ENCODE assay signal across 9 mouse cellular contexts in genomic region chr8:47431263-47431662, GRCm38 (mm10). TPM values are rescaled to one million over a fixed set of nuclear protein-coding genes. Genes with fewer than 3 reads are reported as not detected.
A peak's percentile ranks its signal among the peaks of the same experiment; 100 is the strongest.
DNase-seq lines count a peak whose midpoint lies in the region; ATAC-seq and TF ChIP-seq lines count a peak whose summit lies in the region.
"Had no signal": no experiment of that assay in that cellular context is flagged by ENCODE, and none has a peak within 500 bp of the region (broad histone marks: within the 10 kb centered on the region; RNA-seq: fewer than 3 reads in every experiment).

No protein-coding gene starts in this region.

- no peaks in the 10 kb centered on the region for H3K27me3 ChIP-seq in lung, embryonic 15.5 days
- H3K27me3 ChIP-seq in neural tube, embryonic 15.5 days (replicated peaks), result no peaks in the 10 kb centered on the region

- no peak overlapping the region for H3K27ac ChIP-seq in lung, embryonic 15.5 days
- H3K27ac ChIP-seq in neural tube, embryonic 15.5 days (replicated peaks), result no peak overlapping the region

- no peak for TF ChIP-seq POLR2A in lung, adult 2 months (IDR thresholded peaks at IDR 0.05; ENCODE audit: borderline replicate concordance, extremely low read depth, low read depth, low read length)

- intact Hi-C loops in gastrocnemius, postnatal 14 days (cut with DNase I; ENCODE audit: low total_unique reads), result no loop called here

- peaks cover 8% of the 10 kb centered on the region for H3K4me1 ChIP-seq in lung, embryonic 15.5 days
- H3K4me1 ChIP-seq in lung, adult 2 months (ENCODE audit: control insufficient read depth, insufficient read depth, low read length), result no peaks in the 10 kb centered on the region; the same call in 1 of the 2 replicates
- H3K4me1 ChIP-seq in neural tube, embryonic 15.5 days, result peaks cover 7% of the 10 kb centered on the region; the same call in 1 of the 2 replicates

- WGBS in lung, embryonic 15.5 days, result 39% methylated on average over 4 of the region's 4 CpGs
- WGBS in lung, adult 2 months, result 18% methylated on average over 4 of the region's 4 CpGs
- WGBS in neural tube, embryonic 15.5 days, result 54% methylated on average over 4 of the region's 4 CpGs

- no peaks in the 10 kb centered on the region for H3K36me3 ChIP-seq in lung, embryonic 15.5 days
- H3K36me3 ChIP-seq in neural tube, embryonic 15.5 days, result no peaks in the 10 kb centered on the region
- H3K36me3 ChIP-seq: G1E had no signal

- H3K9me3 ChIP-seq in lung, embryonic 15.5 days, result no peaks in the 10 kb centered on the region
- no peaks in the 10 kb centered on the region for H3K9me3 ChIP-seq in neural tube, embryonic 15.5 days (replicated peaks)
- H3K9me3 ChIP-seq: G1E had no signal

- no peak overlapping the region for H3K4me2 ChIP-seq in lung, embryonic 15.5 days
- H3K4me2 ChIP-seq in neural tube, embryonic 15.5 days, result 0 out of 2 replicates have a peak overlapping the region, but pooled peaks have one; percentile 2

- peak; percentile 40; the same call in 1 of the 2 replicates for ATAC-seq in lung, embryonic 15.5 days (ENCODE audit: borderline replicate concordance, extremely low read depth, low FRiP score, low TSS enrichment)
- ATAC-seq in neural tube, embryonic 15.5 days (ENCODE audit: low FRiP score), result peak; percentile 77
- no peak for ATAC-seq in megakaryocyte, adult 5-6 weeks (ENCODE audit: poor library complexity, severe bottlenecking)

- no peak overlapping the region for H3K9ac ChIP-seq in lung, embryonic 15.5 days
- no peak overlapping the region for H3K9ac ChIP-seq in neural tube, embryonic 15.5 days (replicated peaks)

- no peak overlapping the region for H3K4me3 ChIP-seq in lung, embryonic 15.5 days
- no peak overlapping the region for H3K4me3 ChIP-seq in lung, adult 2 months (replicated peaks; ENCODE audit: extremely low read depth, low read depth, low read length)
- H3K4me3 ChIP-seq in neural tube, embryonic 15.5 days (replicated peaks), result no peak overlapping the region

- TF ChIP-seq CTCF in lung, adult 2 months (IDR thresholded peaks at IDR 0.05; ENCODE audit: insufficient read depth, low read length), result no peak

- DNase-seq in lung, adult 2 months, result no peak
- DNase-seq in cerebellum, postnatal 14 days, result peak; percentile 46 to 61
- DNase-seq in layer of hippocampus, adult 18-20 months (ENCODE audit: low spot score in 2 of 2), result peak; percentile 21 to 55
- DNase-seq in gastrocnemius, postnatal 14 days, result no peak
- DNase-seq: heart, postnatal 36 days had no signal

RNA-seq across cellular contexts. Expression of gene Stox2, which starts 14.9 kb away (rescaled TPM):
- 11.0 and 12.7 TPM in 2 replicates for polyA plus RNA-seq in lung, embryonic 15.5 days (2015; fragmentation: Nextera tagmentation; extraction: Ambion mirVana)
- polyA plus RNA-seq in lung, adult 2 months (2012; rRNA removed), result 2.5 and 3.8 TPM in 2 replicates
- total RNA-seq in layer of hippocampus, adult 18-20 months (2021), result 10 to 100 TPM; 84.8 to 87.1 TPM
- polyA plus RNA-seq in neural tube, embryonic 15.5 days (2015; fragmentation: Nextera tagmentation; extraction: Ambion mirVana), result 32.1 and 40.5 TPM in 2 replicates
- total RNA-seq in megakaryocyte, adult 5-6 weeks (2015), result 0.16 and 0.18 TPM in 2 replicates
- 0.48 and 0.49 TPM in 2 replicates for total RNA-seq in megakaryocyte, adult 5-6 weeks (2017)
- total RNA-seq in gastrocnemius, postnatal 14 days (2021), result 10 to 100 TPM in 1 of 2 experiments, 1 to 10 TPM in 1; 9.4 to 10.5 TPM
- polyA plus RNA-seq: G1E had no signal

Comparison
In these comparisons a context has a peak if more than half of its experiments do, and no peak if none do; other contexts are left out.
1. DNase-seq: peak in cerebellum, postnatal 14 days (2 of 2) and layer of hippocampus, adult 18-20 months (2 of 2); none in lung, adult 2 months (single experiment) and gastrocnemius, postnatal 14 days (single experiment).
2. RNA of gene Stox2, which starts 14.9 kb away (total RNA-seq): 84.8 to 87.1 TPM in layer of hippocampus, adult 18-20 months; 9.4 to 10.5 TPM in gastrocnemius, postnatal 14 days and 0.16 to 0.49 TPM in megakaryocyte, adult 5-6 weeks; every median in the first group is over 4 times any median in the second.